Mouse (Mus musculus): ENCODE data around the gene Trim31.

DNA sequence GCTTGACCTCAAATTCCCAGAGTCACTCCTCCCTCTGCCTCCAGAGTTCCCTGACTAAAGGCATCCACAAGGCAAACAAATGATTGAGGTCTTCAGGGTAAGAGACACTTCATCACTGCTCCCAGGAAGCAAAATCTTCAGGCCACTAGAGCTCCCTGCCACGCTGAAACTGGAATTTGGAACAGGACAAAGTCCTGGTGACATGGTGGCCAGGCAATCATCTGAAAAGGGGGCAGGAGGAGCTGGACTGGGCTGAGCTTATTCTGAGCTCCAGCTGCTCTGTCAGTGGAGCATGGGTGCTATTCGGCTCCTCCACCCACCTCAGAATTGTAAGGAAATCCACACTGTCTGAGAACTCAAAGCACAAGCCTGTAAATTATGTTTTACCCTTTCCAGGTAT lies 14.1 kb downstream of the Trim31 start:
- TF ChIP-seq ETS1 (IDR thresholded peaks at IDR 0.05; ENCODE audit: low read depth, low read length) (no peak), GATA1 (IDR thresholded peaks at IDR 0.05; ENCODE audit: low read depth, low read length) (no peak), CHD2 (IDR thresholded peaks at IDR 0.05; ENCODE audit: low read length) (no peak), MYC (IDR thresholded peaks at IDR 0.05; ENCODE audit: low read depth, low read length) (no peak), MAFK (IDR thresholded peaks at IDR 0.05; ENCODE audit: borderline replicate concordance, low read depth, low read length) (no peak), USF1 (IDR thresholded peaks at IDR 0.05; ENCODE audit: low read depth, low read length) (no peak), CTCF (IDR thresholded peaks at IDR 0.05 in 2 of 3, conservative IDR thresholded peaks at IDR 0.05 in 1 of 3; ENCODE audit: control insufficient read depth in 1 of 3, insufficient read depth in 1 of 3, low read depth in 2 of 3, low read length in 3 of 3, poor library complexity in 1 of 3, severe bottlenecking in 1 of 3) (no peak), POLR2A (IDR thresholded peaks at IDR 0.05; ENCODE audit: control insufficient read depth in 1 of 2, insufficient read depth in 1 of 2, low read depth in 1 of 2, low read length in 2 of 2, poor library complexity in 1 of 2) (no peak), KAT2A (conservative IDR thresholded peaks at IDR 0.05; ENCODE audit: low read depth, low read length) (no peak), E2F4 (IDR thresholded peaks at IDR 0.05; ENCODE audit: borderline replicate concordance, low read depth, low read length) (no peak)

All from MEL (cell line).